Mouse (Mus musculus) embryonic facial prominence, embryonic 10.5 days (tissue): ENCODE data around the gene Fbn1. TPM values are rescaled to one million over a fixed set of nuclear protein-coding genes. Genes with fewer than 3 reads are reported as not detected.

Experiments used
- DNase-seq: peaks from one replicate; pipeline ENCODE4 v3.0.0-alpha.2; 2017; ENCODE audit warnings: low spot score
- H3K27ac ChIP-seq: fragments of 300-500 bp; sonication (generic); replicated peaks from 2 replicates; pipeline ENCODE4 v1.5.1; 2016; ENCODE audit warnings: mild to moderate bottlenecking
- H3K27me3 ChIP-seq: fragments of 300-500 bp; sonication (generic); replicated peaks from 2 replicates; pipeline ENCODE4 v1.6.1; 2016; ENCODE audit warnings: low read depth, mild to moderate bottlenecking; ENCODE audit not compliant: poor library complexity, severe bottlenecking
- H3K36me3 ChIP-seq: fragments of 300-500 bp; sonication (generic); replicated peaks from 2 replicates; pipeline ENCODE4 v1.6.1; 2016; ENCODE audit warnings: mild to moderate bottlenecking, moderate library complexity
- H3K4me1 ChIP-seq: fragments of 300-500 bp; sonication (generic); 2 replicates; pipeline ENCODE4 v1.6.1; 2016
- H3K4me3 ChIP-seq: fragments of 300-500 bp; sonication (generic); 2 replicates; pipeline ENCODE4 v1.5.1; 2016; ENCODE audit warnings: mild to moderate bottlenecking, moderate library complexity
- H3K9me3 ChIP-seq: fragments of 300-500 bp; sonication (generic); 2 replicates; pipeline ENCODE4 v1.6.1; 2016; ENCODE audit warnings: mild to moderate bottlenecking
- WGBS: fragments of 180-500 bp; shearing (Covaris S2); methylation state at CpG from one replicate; pipeline ENCODE4 v1.1.7; 2016; 5-methylcytosine and 5-hydroxymethylcytosine counted together
- polyA plus RNA-seq: library from polyadenylated mRNA; unstranded; fragments of >200 nt; fragmentation: Nextera tagmentation; extraction: Ambion mirVana; gene quantifications from 2 replicates; pipeline ENCODE4 v1.2.1, GENCODE M21; 2016

Fbn1 gene
- polyA plus RNA-seq, 1 experiment from 2014 or later = 8.1 TPM

- WGBS = 40% methylated on average over 7 of the region's 7 CpGs
- peak; percentile 63 for DNase-seq
These were observed 71.6 kb downstream of the Fbn1 start for GRCm38 (mm10) chr2:125436240-125436639.

GRCm38 (mm10) chr2:125433524-125433923, 74.3 kb downstream of the Fbn1 start:
- DNase-seq = no peak

More at GRCm38 (mm10) chr2:125436240-125436639, 71.6 kb downstream of the Fbn1 start:
- H3K9me3 ChIP-seq = no peaks in the 10 kb centered on the region
- no peak overlapping the region for H3K4me3 ChIP-seq
- no peaks in the 10 kb centered on the region for H3K36me3 ChIP-seq
- H3K4me1 ChIP-seq = peaks cover 25% of the 10 kb centered on the region
- peak overlapping the region; percentile 48 for H3K27ac ChIP-seq
- no peaks in the 10 kb centered on the region for H3K27me3 ChIP-seq

GRCm38 (mm10) chr2:125431491-125431890, 76.3 kb downstream of the Fbn1 start:
- H3K9me3 ChIP-seq = no peaks in the 10 kb centered on the region
- H3K4me1 ChIP-seq = peaks cover 49% of the 10 kb centered on the region
- no peaks in the 10 kb centered on the region for H3K36me3 ChIP-seq
- peak; percentile 42 for DNase-seq
- no peaks in the 10 kb centered on the region for H3K27me3 ChIP-seq
- peak overlapping the region; percentile 70 for H3K27ac ChIP-seq
- no peak overlapping the region for H3K4me3 ChIP-seq
- WGBS = 58% methylated on average over 6 of the region's 6 CpGs

More at GRCm38 (mm10) chr2:125433524-125433923, 74.3 kb downstream of the Fbn1 start:
- Histone ChIP-seq H3K4me1 (peaks cover 43% of the 10 kb centered on the region), H3K9me3 (no peaks in the 10 kb centered on the region), H3K36me3 (no peaks in the 10 kb centered on the region), H3K27ac (no peak overlapping the region), H3K4me3 (no peak overlapping the region), H3K27me3 (no peaks in the 10 kb centered on the region)
- 96% methylated on average over 6 of the region's 6 CpGs for WGBS

GRCm38 (mm10) chr2:125428811-125429438, 78.9 kb downstream of the Fbn1 start:
- Histone ChIP-seq H3K27me3 (no peaks in the 10 kb centered on the region), H3K9me3 (no peaks in the 10 kb centered on the region), H3K36me3 (no peaks in the 10 kb centered on the region), H3K27ac (peak overlapping the region; percentile 26; the same call in 1 of the 2 replicates), H3K4me1 (peaks cover 45% of the 10 kb centered on the region), H3K4me3 (no peak overlapping the region)
- DNase-seq = peak; percentile 44
- WGBS = 62% methylated on average over 10 of the region's 10 CpGs

GRCm38 (mm10) chr2:125420604-125421003, 87.2 kb downstream of the Fbn1 start:
- 82% methylated on average over 9 of the region's 9 CpGs for WGBS
- DNase-seq = no peak
- H3K27me3 ChIP-seq = no peaks in the 10 kb centered on the region

GRCm38 (mm10) chr2:125419681-125420080, 88.1 kb downstream of the Fbn1 start:
- H3K4me3 ChIP-seq = no peak overlapping the region
- H3K4me1 ChIP-seq = no peaks in the 10 kb centered on the region; the same call in 1 of the 2 replicates
- H3K9me3 ChIP-seq = no peaks in the 10 kb centered on the region
- DNase-seq = no peak
- no peaks in the 10 kb centered on the region for H3K36me3 ChIP-seq
- no peaks in the 10 kb centered on the region for H3K27me3 ChIP-seq
- no peak overlapping the region for H3K27ac ChIP-seq
- 87% methylated on average over 4 of the region's 4 CpGs for WGBS

More at GRCm38 (mm10) chr2:125420604-125421003, 87.2 kb downstream of the Fbn1 start:
- H3K27ac ChIP-seq = no peak overlapping the region
- H3K4me3 ChIP-seq = no peak overlapping the region
- H3K9me3 ChIP-seq = no peaks in the 10 kb centered on the region
- H3K36me3 ChIP-seq = no peaks in the 10 kb centered on the region
- H3K4me1 ChIP-seq = no peaks in the 10 kb centered on the region; the same call in 1 of the 2 replicates

- no peak for DNase-seq
- 74% methylated on average over 4 of the region's 4 CpGs for WGBS
- Histone ChIP-seq H3K4me3 (no peak overlapping the region), H3K4me1 (no peaks in the 10 kb centered on the region; the same call in 1 of the 2 replicates), H3K27ac (no peak overlapping the region), H3K9me3 (no peaks in the 10 kb centered on the region), H3K27me3 (no peaks in the 10 kb centered on the region), H3K36me3 (no peaks in the 10 kb centered on the region)
These were observed 89.2 kb downstream of the Fbn1 start for GRCm38 (mm10) chr2:125418546-125418945.

GRCm38 (mm10) chr2:125416541-125417245, 91.1 kb downstream of the Fbn1 start:
- peaks cover 3% of the 10 kb centered on the region; the same call in 1 of the 2 replicates for H3K4me1 ChIP-seq
- no peak overlapping the region for H3K4me3 ChIP-seq
- H3K9me3 ChIP-seq = no peaks in the 10 kb centered on the region
- 85% methylated on average over 10 of the region's 10 CpGs for WGBS
- no peak overlapping the region for H3K27ac ChIP-seq
- no peaks in the 10 kb centered on the region for H3K36me3 ChIP-seq
- no peaks in the 10 kb centered on the region for H3K27me3 ChIP-seq
- no peak for DNase-seq

GRCm38 (mm10) chr2:125412351-125412750, 95.4 kb downstream of the Fbn1 start:
- H3K4me3 ChIP-seq = no peak overlapping the region
- no peaks in the 10 kb centered on the region for H3K27me3 ChIP-seq
- H3K36me3 ChIP-seq = no peaks in the 10 kb centered on the region
- no peaks in the 10 kb centered on the region for H3K9me3 ChIP-seq
- WGBS = 85% methylated on average over 15 of the region's 15 CpGs
- DNase-seq = no peak
- H3K4me1 ChIP-seq = 0 out of 2 replicates have a peak, but pooled peaks cover 3% of the 10 kb centered on the region
- H3K27ac ChIP-seq = peak overlapping the region; percentile 26; the same call in 1 of the 2 replicates

GRCm38 (mm10) chr2:125411777-125412176, 96.0 kb downstream of the Fbn1 start:
- no peaks in the 10 kb centered on the region for H3K36me3 ChIP-seq
- 76% methylated on average over 3 of the region's 3 CpGs for WGBS
- no peak for DNase-seq

GRCm38 (mm10) chr2:125404509-125405105, 103.2 kb downstream of the Fbn1 start:
- 77% methylated on average over 4 of the region's 4 CpGs for WGBS
- H3K27ac ChIP-seq = no peak overlapping the region
- H3K27me3 ChIP-seq = no peaks in the 10 kb centered on the region
- no peaks in the 10 kb centered on the region for H3K9me3 ChIP-seq
- no peak overlapping the region for H3K4me3 ChIP-seq
- no peak for DNase-seq
- no peaks in the 10 kb centered on the region; the same call in 1 of the 2 replicates for H3K36me3 ChIP-seq
- 0 out of 2 replicates have a peak, but pooled peaks cover 4% of the 10 kb centered on the region for H3K4me1 ChIP-seq

More at GRCm38 (mm10) chr2:125411777-125412176, 96.0 kb downstream of the Fbn1 start:
- Histone ChIP-seq H3K4me1 (0 out of 2 replicates have a peak, but pooled peaks cover 3% of the 10 kb centered on the region), H3K9me3 (no peaks in the 10 kb centered on the region), H3K27me3 (no peaks in the 10 kb centered on the region), H3K4me3 (no peak overlapping the region), H3K27ac (no peak overlapping the region)

- WGBS = 92% methylated on average over 1 of the region's 1 CpGs
- 0 out of 2 replicates have a peak, but pooled peaks cover 4% of the 10 kb centered on the region for H3K4me1 ChIP-seq
- H3K27me3 ChIP-seq = no peaks in the 10 kb centered on the region
- no peak overlapping the region for H3K4me3 ChIP-seq
- no peaks in the 10 kb centered on the region; the same call in 1 of the 2 replicates for H3K36me3 ChIP-seq
- no peak overlapping the region for H3K27ac ChIP-seq
- H3K9me3 ChIP-seq = no peaks in the 10 kb centered on the region
- no peak for DNase-seq
These were observed 105.5 kb downstream of the Fbn1 start for GRCm38 (mm10) chr2:125402276-125402675.
